Mouse (Mus musculus): ENCODE results near the gene Ccdc125. TPM values are rescaled to one million over a fixed set of nuclear protein-coding genes. Genes with fewer than 3 reads are reported as not detected.

Gene Ccdc125
- 7.6 and 11.0 TPM in 2 replicates for polyA plus RNA-seq (2014; fragmentation: Nextera tagmentation; extraction: Ambion mirVana)

DNA sequence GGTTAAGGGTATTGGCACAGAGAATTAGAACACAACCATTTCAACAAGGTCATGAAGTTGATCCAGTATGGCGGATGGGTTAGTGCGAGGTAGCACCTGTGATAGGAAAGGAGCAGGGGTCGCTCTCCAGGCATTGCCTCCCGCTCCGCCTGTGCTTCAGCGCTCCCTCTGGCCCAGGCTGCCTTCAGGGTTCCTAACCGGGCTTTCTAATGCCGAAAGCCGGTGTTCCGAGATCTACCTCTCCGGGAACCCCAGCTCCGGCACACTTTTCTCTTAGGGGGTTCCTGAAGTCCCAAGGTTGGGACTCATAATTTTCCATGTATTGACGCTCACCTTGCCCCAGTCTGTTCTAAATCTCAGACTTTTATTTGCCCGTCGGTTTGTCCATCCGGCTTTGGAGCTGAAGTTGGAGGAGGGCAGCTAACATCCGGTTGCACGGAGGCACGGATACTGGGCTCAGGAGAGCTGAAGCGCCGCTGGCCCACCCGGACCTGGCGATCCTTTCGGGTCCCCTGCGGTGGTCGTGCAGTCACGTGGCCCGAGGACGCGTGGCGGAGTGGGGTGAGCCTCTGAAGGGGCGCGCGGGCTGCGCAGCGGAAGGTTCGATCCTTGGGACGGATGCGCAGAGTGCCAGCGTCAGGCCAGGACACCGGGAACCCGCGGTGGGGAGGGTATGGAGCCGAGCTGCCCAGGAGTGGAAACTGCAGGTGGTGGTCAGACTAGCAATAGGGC is at the start of gene Ccdc125:
Gene Ccdc125 (plus strand): TSS at position 427 of the 732 bp plus-strand sequence.
- peak within 1 kb of the TSS; percentile 50 for H3K4me2 ChIP-seq (replicated peaks; ENCODE audit: low read depth, low read length)
- H3K4me1 ChIP-seq (ENCODE audit: control insufficient read depth, insufficient read depth, low read length) = no peaks in the 10 kb centered on the region
- peak within 1 kb of the TSS; percentile 44 for H3K9ac ChIP-seq (replicated peaks; ENCODE audit: low read depth, low read length)
- H3K9me3 ChIP-seq (ENCODE audit: control insufficient read depth, low read depth, low read length) = no peaks in the 10 kb centered on the region
- WGBS = under 1% methylated on average over 44 of the region's 44 CpGs
- H3K36me3 ChIP-seq (ENCODE audit: control insufficient read depth, insufficient read depth, low read length) = no peaks in the 10 kb centered on the region; the same call in 1 of the 2 replicates
- peak within 1 kb of the TSS; percentile 80 for H3K27ac ChIP-seq (ENCODE audit: low read length)
- H3K4me3 ChIP-seq (ENCODE audit: low read depth, low read length) = peak within 1 kb of the TSS; percentile 52
- peak; percentile 66 for ATAC-seq (ENCODE audit: insufficient number of reproducible peaks, insufficient read depth, low FRiP score, low read depth)
- no peaks in the 10 kb centered on the region for H3K27me3 ChIP-seq (ENCODE audit: control insufficient read depth, insufficient read depth, low read length)

- Histone ChIP-seq H3K36me3 (ENCODE audit: control insufficient read depth, insufficient read depth, low read length) (peaks cover 32% of the 10 kb centered on the region), H3K9me3 (ENCODE audit: control insufficient read depth, low read depth, low read length) (no peaks in the 10 kb centered on the region), H3K4me1 (ENCODE audit: control insufficient read depth, insufficient read depth, low read length) (no peaks in the 10 kb centered on the region), H3K27me3 (ENCODE audit: control insufficient read depth, insufficient read depth, low read length) (no peaks in the 10 kb centered on the region), H3K4me2 (replicated peaks; ENCODE audit: low read depth, low read length) (no peak overlapping the region), H3K27ac (ENCODE audit: low read length) (no peak overlapping the region), H3K4me3 (ENCODE audit: low read depth, low read length) (no peak overlapping the region), H3K9ac (replicated peaks; ENCODE audit: low read depth, low read length) (no peak overlapping the region)
- 75% methylated on average over 4 of the region's 4 CpGs for WGBS
- no peak for ATAC-seq (ENCODE audit: insufficient number of reproducible peaks, insufficient read depth, low FRiP score, low read depth)
Measured at GRCm38 (mm10) chr13:100622241-100622640, 47.3 kb upstream of the Ccdc125 start.

DNA sequence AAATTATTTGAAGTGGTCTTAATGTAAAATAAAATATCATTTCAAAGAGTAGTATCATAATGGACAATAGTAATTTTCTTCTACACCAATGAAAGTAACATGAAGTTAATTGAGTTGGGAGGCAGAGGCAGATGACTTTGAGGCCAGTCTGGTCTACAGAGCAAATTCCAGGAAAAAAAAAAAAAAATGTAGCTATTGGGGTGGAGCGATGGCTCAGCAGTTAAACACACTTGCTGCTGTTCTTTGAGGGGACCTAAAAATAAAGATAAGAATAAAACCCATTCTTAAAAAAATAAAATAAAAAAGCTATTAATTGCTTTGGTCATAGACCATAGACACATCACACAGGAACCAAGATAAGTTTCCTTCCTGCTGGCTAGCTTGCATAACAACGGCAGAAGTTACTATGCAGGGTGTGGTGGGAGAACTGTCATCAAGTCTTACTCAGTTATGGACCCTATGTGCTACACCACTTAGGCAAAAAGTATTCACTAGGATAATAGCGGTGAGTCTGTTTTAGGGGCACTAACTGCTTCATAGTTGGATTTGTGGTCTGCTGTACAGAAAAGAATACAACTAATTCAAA is 35.3 kb upstream of the Ccdc125 start:
- H3K27me3 ChIP-seq (ENCODE audit: control insufficient read depth, insufficient read depth, low read length) = no peaks in the 10 kb centered on the region
- no peak overlapping the region for H3K27ac ChIP-seq (ENCODE audit: low read length)
- H3K9me3 ChIP-seq (ENCODE audit: control insufficient read depth, low read depth, low read length) = no peaks in the 10 kb centered on the region
- no peak overlapping the region for H3K4me3 ChIP-seq (ENCODE audit: low read depth, low read length)
- ATAC-seq (ENCODE audit: insufficient number of reproducible peaks, insufficient read depth, low FRiP score, low read depth) = no peak
- H3K4me2 ChIP-seq (replicated peaks; ENCODE audit: low read depth, low read length) = no peak overlapping the region
- peaks cover 44% of the 10 kb centered on the region for H3K36me3 ChIP-seq (ENCODE audit: control insufficient read depth, insufficient read depth, low read length)
- H3K4me1 ChIP-seq (ENCODE audit: control insufficient read depth, insufficient read depth, low read length) = no peaks in the 10 kb centered on the region
- no peak overlapping the region for H3K9ac ChIP-seq (replicated peaks; ENCODE audit: low read depth, low read length)
- 88% methylated on average over 3 of the region's 3 CpGs for WGBS

DNA sequence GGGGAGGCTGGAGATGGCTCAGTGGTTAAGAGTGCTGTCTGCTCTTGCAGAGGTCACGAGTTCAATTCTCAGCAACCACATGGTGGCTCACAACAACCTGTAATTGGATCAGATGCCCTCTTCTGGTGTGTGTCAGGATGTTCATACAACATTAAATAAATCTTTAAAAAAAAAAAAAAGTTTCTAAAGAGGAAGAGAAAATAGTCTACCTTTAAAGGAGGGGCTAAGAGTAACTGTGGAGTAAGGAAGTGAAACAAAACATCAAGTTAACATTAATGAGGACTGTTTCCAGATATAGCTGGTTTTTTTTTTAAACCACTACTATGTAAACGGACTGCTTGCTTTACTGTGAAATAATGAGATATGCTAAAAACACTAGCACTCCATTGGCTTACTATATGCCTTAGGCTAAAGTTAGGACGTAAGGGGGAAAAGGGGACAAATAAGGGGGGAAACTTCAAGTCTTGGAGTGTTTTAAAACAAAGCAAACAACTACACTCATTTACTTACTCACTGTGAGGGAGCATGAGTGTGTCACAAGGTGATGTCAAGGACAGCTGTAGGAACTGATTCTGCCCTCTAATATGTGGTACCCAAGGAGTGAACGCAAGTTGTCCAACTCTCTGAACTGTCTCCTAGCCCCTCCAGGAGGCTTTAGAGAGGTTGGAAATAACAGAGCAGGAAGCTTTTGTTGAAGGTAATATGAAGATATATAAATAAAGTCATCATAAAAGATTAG is 26.9 kb upstream of the Ccdc125 start:
- H3K36me3 ChIP-seq (ENCODE audit: control insufficient read depth, insufficient read depth, low read length) = peaks cover 40% of the 10 kb centered on the region
- H3K4me1 ChIP-seq (ENCODE audit: control insufficient read depth, insufficient read depth, low read length) = no peaks in the 10 kb centered on the region
- H3K4me3 ChIP-seq (ENCODE audit: low read depth, low read length) = no peak overlapping the region
- no peak overlapping the region for H3K9ac ChIP-seq (replicated peaks; ENCODE audit: low read depth, low read length)
- no peaks in the 10 kb centered on the region for H3K9me3 ChIP-seq (ENCODE audit: control insufficient read depth, low read depth, low read length)
- no peak overlapping the region for H3K4me2 ChIP-seq (replicated peaks; ENCODE audit: low read depth, low read length)
- no peak overlapping the region for H3K27ac ChIP-seq (ENCODE audit: low read length)
- ATAC-seq (ENCODE audit: insufficient number of reproducible peaks, insufficient read depth, low FRiP score, low read depth) = no peak
- H3K27me3 ChIP-seq (ENCODE audit: control insufficient read depth, insufficient read depth, low read length) = no peaks in the 10 kb centered on the region
- WGBS = 84% methylated on average over 4 of the region's 4 CpGs

- H3K9ac ChIP-seq (replicated peaks; ENCODE audit: low read depth, low read length) = no peak overlapping the region
- H3K9me3 ChIP-seq (ENCODE audit: control insufficient read depth, low read depth, low read length) = no peaks in the 10 kb centered on the region
- no peak overlapping the region for H3K4me3 ChIP-seq (ENCODE audit: low read depth, low read length)
- 96% methylated on average over 8 of the region's 8 CpGs for WGBS
- no peak for ATAC-seq (ENCODE audit: insufficient number of reproducible peaks, insufficient read depth, low FRiP score, low read depth)
- peaks cover 3% of the 10 kb centered on the region; the same call in 1 of the 2 replicates for H3K4me1 ChIP-seq (ENCODE audit: control insufficient read depth, insufficient read depth, low read length)
- no peaks in the 10 kb centered on the region for H3K27me3 ChIP-seq (ENCODE audit: control insufficient read depth, insufficient read depth, low read length)
- no peak overlapping the region for H3K4me2 ChIP-seq (replicated peaks; ENCODE audit: low read depth, low read length)
- H3K36me3 ChIP-seq (ENCODE audit: control insufficient read depth, insufficient read depth, low read length) = peaks cover 26% of the 10 kb centered on the region
- H3K27ac ChIP-seq (ENCODE audit: low read length) = no peak overlapping the region
Measured at GRCm38 (mm10) chr13:100648223-100648622, 21.3 kb upstream of the Ccdc125 start.

- H3K4me2 ChIP-seq (replicated peaks; ENCODE audit: low read depth, low read length) = peak within 1 kb of the TSS; percentile 95
- H3K36me3 ChIP-seq (ENCODE audit: control insufficient read depth, insufficient read depth, low read length) = peaks cover 18% of the 10 kb centered on the region
- no peaks in the 10 kb centered on the region for H3K27me3 ChIP-seq (ENCODE audit: control insufficient read depth, insufficient read depth, low read length)
- ATAC-seq (ENCODE audit: insufficient number of reproducible peaks, insufficient read depth, low FRiP score, low read depth) = peak; percentile 98
- H3K9ac ChIP-seq (replicated peaks; ENCODE audit: low read depth, low read length) = peak within 1 kb of the TSS; percentile 87
- H3K4me3 ChIP-seq (ENCODE audit: low read depth, low read length) = peak within 1 kb of the TSS; percentile 94
- no peaks in the 10 kb centered on the region for H3K9me3 ChIP-seq (ENCODE audit: control insufficient read depth, low read depth, low read length)
- peaks cover 3% of the 10 kb centered on the region; the same call in 1 of the 2 replicates for H3K4me1 ChIP-seq (ENCODE audit: control insufficient read depth, insufficient read depth, low read length)
- peak within 1 kb of the TSS; percentile 97 for H3K27ac ChIP-seq (ENCODE audit: low read length)
- WGBS = under 1% methylated on average over 68 of the region's 73 CpGs
Measured at GRCm38 (mm10) chr13:100650550-100651438, 18.7 kb upstream of the Ccdc125 start, which contains the start of the genes Ak6 and Rad17. Gene Ak6 (plus strand): TSS chr13:100650979. Gene Rad17 (minus strand): TSS chr13:100651051.

DNA sequence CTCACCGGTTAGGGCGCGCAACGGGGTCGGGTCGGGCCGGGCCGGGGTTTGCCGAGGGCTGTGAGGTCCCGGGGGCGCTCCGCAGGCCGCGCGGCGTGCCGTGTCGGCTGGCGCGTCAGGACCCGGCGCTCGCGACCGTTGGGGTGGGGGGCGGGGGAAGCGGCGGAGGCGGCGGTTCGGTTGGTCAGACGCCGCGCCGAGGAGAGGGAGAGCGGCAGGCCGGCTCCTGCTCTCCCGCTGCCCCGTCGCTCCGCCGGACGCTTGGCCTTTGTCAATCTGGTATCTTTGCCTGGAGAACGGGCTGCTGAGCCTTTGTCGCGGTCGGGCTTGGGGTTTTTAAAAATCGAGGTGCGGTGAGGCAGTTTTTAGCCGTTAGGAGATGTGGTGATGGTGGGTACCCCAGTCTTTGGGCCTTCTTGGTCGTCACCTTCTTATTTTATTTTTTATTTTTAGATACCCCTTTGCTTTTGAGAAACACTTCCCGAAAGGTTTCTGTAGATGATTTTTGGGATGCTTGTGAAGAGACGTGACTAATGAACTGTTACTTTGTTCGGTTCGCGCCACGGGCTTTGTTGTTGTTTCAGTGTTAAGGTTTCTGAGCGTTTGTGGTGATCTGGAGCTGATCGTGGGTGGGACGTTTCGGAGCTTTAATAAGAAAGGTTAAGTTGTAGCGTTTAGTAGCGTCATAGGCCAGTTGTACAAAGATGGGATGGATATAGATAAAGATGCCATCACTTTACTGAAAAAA is 17.9 kb upstream of the Ccdc125 start, which contains the start of gene Taf9:
Gene Taf9 (plus strand): TSS at position 141 of the 748 bp plus-strand sequence.
- H3K9me3 ChIP-seq (ENCODE audit: control insufficient read depth, low read depth, low read length) = no peaks in the 10 kb centered on the region
- H3K27ac ChIP-seq (ENCODE audit: low read length) = peak within 1 kb of the TSS; percentile 97
- H3K27me3 ChIP-seq (ENCODE audit: control insufficient read depth, insufficient read depth, low read length) = no peaks in the 10 kb centered on the region
- under 1% methylated on average over 53 of the region's 63 CpGs for WGBS
- ATAC-seq (ENCODE audit: insufficient number of reproducible peaks, insufficient read depth, low FRiP score, low read depth) = peak; percentile 43
- H3K4me1 ChIP-seq (ENCODE audit: control insufficient read depth, insufficient read depth, low read length) = peaks cover 3% of the 10 kb centered on the region; the same call in 1 of the 2 replicates
- peak within 1 kb of the TSS; percentile 95 for H3K4me2 ChIP-seq (replicated peaks; ENCODE audit: low read depth, low read length)
- H3K4me3 ChIP-seq (ENCODE audit: low read depth, low read length) = peak within 1 kb of the TSS; percentile 94
- H3K36me3 ChIP-seq (ENCODE audit: control insufficient read depth, insufficient read depth, low read length) = peaks cover 12% of the 10 kb centered on the region
- peak within 1 kb of the TSS; percentile 87 for H3K9ac ChIP-seq (replicated peaks; ENCODE audit: low read depth, low read length)

Data from stomach, embryonic 14.5 days (tissue).